Mouse (Mus musculus): Measurements from ENCODE around the gene Rnf166. TPM values are rescaled to one million over a fixed set of nuclear protein-coding genes. Genes with fewer than 3 reads are reported as not detected.

The Rnf166 gene
- polyA plus RNA-seq, 1 experiment = 120 TPM

DNA sequence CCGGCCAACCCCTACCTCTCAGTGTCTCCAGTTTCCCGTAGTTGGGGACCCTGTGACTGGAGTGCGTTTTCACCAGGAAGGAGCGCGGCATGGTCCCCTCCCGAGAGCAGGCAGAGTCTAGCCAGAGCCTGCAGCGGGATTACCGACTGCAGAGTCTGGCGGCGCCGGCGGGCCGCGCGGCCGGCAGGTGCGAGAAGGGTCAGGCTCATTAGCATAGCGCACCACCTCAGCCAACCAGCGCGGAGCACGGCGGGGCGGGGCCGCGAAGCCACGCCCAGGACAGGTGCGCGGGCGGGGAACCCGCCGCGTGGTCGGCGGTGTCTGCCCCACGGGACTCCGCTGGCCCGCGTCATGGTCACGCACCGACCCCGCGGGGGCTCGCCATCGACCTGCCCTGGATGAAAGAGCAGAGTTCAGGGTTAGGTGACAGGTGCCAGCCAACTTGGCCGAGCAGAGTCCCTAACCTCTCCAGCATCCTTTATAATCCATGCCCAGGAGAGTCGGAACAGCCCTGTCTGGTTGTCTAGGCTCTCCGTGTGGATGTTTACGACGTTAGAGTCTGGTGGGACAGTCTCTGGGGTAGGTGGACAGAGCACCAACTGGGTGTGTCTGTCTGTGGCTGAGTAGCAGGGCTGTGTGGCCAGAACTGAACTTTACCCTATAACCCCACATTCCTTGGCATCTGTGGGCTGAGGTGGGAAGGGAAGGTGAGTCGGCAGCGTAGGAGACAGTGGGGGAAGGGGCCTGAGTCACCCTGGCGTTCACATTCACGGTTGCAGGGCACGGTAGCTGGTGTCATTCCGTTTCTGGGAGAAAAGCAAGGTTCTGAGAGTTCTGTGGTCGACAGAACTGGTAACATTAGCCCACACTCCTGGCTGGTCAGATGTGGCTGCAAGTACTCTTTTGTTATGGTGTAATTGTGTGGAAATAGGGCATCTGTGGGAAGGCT, 15.1 kb downstream of the Rnf166 start, which contains the start of gene Snai3:
TSS of gene Snai3 (minus strand) at position 210 of the 949 bp plus-strand sequence.
- peak within 1 kb of the TSS; percentile 36 for H3K4me3 ChIP-seq (ENCODE audit: control insufficient read depth, low read depth, low read length)
- H3K27me3 ChIP-seq (ENCODE audit: control insufficient read depth, insufficient read depth, low read length) = no peaks in the 10 kb centered on the region
- H3K27ac ChIP-seq (ENCODE audit: control insufficient read depth, insufficient read depth, low read depth, low read length) = no peak within 1 kb of the TSS
- H3K36me3 ChIP-seq (ENCODE audit: control insufficient read depth, insufficient read depth, low read length) = no peaks in the 10 kb centered on the region
- no peak for TF ChIP-seq CTCF (IDR thresholded peaks at IDR 0.05; ENCODE audit: control insufficient read depth, insufficient read depth, insufficient replicate concordance, low read depth, low read length)
- TF ChIP-seq POLR2A (IDR thresholded peaks at IDR 0.05; ENCODE audit: control insufficient read depth, low read depth, low read length) = no peak
- H3K4me1 ChIP-seq (ENCODE audit: control insufficient read depth, insufficient read depth, low read length) = peaks cover 17% of the 10 kb centered on the region

DNA sequence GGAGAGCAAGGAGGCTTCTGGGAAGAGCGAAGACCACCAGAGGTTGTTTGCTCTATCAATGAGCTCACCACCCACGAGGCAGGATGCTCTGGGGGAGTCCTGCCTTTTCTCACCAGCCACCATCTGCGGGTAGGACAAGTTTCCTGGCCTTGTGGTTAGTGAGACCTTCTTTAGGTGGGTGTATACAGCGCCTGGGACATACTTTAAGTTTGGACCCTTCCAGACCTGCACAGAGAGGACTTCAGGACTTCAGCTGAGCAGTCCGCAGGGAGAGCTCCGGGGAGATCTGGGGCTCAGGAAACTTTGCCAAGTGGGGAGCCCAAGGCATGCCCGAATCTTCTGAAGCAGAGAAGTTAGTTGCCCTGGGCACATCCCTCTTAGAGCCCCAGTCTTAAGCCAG, 15.9 kb downstream of the Rnf166 start:
- TF ChIP-seq POLR2A (IDR thresholded peaks at IDR 0.05; ENCODE audit: control insufficient read depth, low read depth, low read length) (no peak), CTCF (IDR thresholded peaks at IDR 0.05; ENCODE audit: control insufficient read depth, insufficient read depth, insufficient replicate concordance, low read depth, low read length) (no peak)
- H3K27ac ChIP-seq (ENCODE audit: control insufficient read depth, insufficient read depth, low read depth, low read length) = no peak overlapping the region
- peaks cover 17% of the 10 kb centered on the region for H3K4me1 ChIP-seq (ENCODE audit: control insufficient read depth, insufficient read depth, low read length)
- peak overlapping the region; percentile 36 for H3K4me3 ChIP-seq (ENCODE audit: control insufficient read depth, low read depth, low read length)
- no peaks in the 10 kb centered on the region for H3K27me3 ChIP-seq (ENCODE audit: control insufficient read depth, insufficient read depth, low read length)
- no peaks in the 10 kb centered on the region for H3K36me3 ChIP-seq (ENCODE audit: control insufficient read depth, insufficient read depth, low read length)

DNA sequence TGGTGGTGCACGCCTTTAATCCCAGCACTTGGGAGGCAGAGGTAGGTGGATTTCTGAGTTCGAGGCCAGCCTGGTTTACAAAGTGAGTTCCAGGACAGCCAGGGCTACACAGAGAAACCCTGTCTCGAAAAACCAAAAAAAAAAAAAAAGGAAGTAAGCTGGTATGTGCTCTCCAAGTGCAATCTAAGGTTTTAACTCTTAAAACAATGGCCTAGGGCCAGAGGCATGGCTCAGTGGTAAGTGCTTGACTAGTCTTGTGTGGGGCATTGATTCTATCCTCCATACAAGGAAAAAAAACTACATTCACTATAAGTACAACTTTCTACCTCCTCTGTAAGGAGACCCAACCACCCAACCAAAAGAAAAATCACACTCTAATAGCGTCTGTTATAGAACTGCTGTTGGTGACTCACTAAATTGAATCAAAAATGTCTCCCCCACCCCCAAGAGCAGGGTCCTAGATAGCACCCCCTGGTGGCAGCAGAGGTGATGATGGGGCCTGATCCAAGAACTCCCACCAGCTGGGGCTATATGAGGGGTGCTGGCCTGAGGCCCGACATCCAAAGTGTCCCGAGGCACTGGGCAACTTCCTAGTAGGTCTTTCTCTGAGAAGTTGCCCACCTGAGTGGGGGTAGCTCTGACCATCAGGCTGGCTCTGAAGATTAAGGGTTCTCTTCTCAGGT, 16.5 kb downstream of the Rnf166 start:
- Histone ChIP-seq H3K27me3 (ENCODE audit: control insufficient read depth, insufficient read depth, low read length) (no peaks in the 10 kb centered on the region), H3K27ac (ENCODE audit: control insufficient read depth, insufficient read depth, low read depth, low read length) (no peak overlapping the region), H3K4me1 (ENCODE audit: control insufficient read depth, insufficient read depth, low read length) (peaks cover 17% of the 10 kb centered on the region), H3K36me3 (ENCODE audit: control insufficient read depth, insufficient read depth, low read length) (no peaks in the 10 kb centered on the region), H3K4me3 (ENCODE audit: control insufficient read depth, low read depth, low read length) (no peak overlapping the region)
- no peak for TF ChIP-seq POLR2A (IDR thresholded peaks at IDR 0.05; ENCODE audit: control insufficient read depth, low read depth, low read length)
- TF ChIP-seq CTCF (IDR thresholded peaks at IDR 0.05; ENCODE audit: control insufficient read depth, insufficient read depth, insufficient replicate concordance, low read depth, low read length) = 0 out of 2 replicates have a peak, but pooled peaks have one; percentile 21

DNA sequence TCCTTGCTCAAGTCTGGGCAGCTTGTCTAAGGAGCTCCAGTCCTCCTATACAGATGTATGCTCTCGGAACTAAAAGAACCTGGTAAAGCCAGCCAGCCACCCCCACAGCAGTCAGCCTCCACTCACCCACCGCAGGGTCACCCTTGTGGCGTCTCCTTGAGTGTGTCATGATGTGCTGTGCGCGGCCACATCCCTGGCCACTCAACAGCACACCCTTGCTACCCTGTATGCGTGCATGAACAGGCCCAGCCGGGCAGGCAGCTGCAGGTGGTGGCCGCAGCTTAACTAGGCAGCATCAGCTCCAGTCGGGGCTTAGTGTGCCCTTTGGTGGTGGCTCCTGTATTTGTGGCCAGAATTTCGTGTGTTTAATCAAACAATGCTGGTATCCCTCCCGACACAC, 18.7 kb downstream of the Rnf166 start:
- no peak overlapping the region for H3K4me3 ChIP-seq (ENCODE audit: control insufficient read depth, low read depth, low read length)
- no peak overlapping the region for H3K27ac ChIP-seq (ENCODE audit: control insufficient read depth, insufficient read depth, low read depth, low read length)
- no peaks in the 10 kb centered on the region for H3K27me3 ChIP-seq (ENCODE audit: control insufficient read depth, insufficient read depth, low read length)
- no peak for TF ChIP-seq POLR2A (IDR thresholded peaks at IDR 0.05; ENCODE audit: control insufficient read depth, low read depth, low read length)
- no peak for TF ChIP-seq CTCF (IDR thresholded peaks at IDR 0.05; ENCODE audit: control insufficient read depth, insufficient read depth, insufficient replicate concordance, low read depth, low read length)
- no peaks in the 10 kb centered on the region for H3K36me3 ChIP-seq (ENCODE audit: control insufficient read depth, insufficient read depth, low read length)
- peaks cover 17% of the 10 kb centered on the region for H3K4me1 ChIP-seq (ENCODE audit: control insufficient read depth, insufficient read depth, low read length)

DNA sequence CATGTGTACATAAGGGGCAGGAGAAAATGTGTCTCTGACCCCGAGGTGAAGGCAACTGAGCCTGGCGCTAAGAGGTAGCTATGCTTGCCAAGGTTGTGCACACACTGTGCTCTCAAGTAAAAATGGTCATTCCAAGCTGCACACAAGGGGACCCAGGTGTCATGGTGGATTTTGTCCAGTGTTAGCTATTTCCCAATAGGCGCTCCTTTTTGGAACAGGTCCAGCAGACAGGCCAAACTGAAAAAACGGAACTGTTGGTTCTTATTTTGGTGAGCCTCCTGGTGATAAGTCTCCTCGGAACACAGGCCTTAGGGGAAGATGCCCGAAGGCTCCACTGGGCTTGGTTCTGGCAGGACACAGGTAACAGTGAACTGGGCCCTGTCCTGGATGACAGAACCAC, 21.5 kb downstream of the Rnf166 start:
- Histone ChIP-seq H3K4me1 (ENCODE audit: control insufficient read depth, insufficient read depth, low read length) (peaks cover under 1% of the 10 kb centered on the region; the same call in 1 of the 2 replicates), H3K36me3 (ENCODE audit: control insufficient read depth, insufficient read depth, low read length) (no peaks in the 10 kb centered on the region), H3K4me3 (ENCODE audit: control insufficient read depth, low read depth, low read length) (no peak overlapping the region), H3K27ac (ENCODE audit: control insufficient read depth, insufficient read depth, low read depth, low read length) (no peak overlapping the region), H3K27me3 (ENCODE audit: control insufficient read depth, insufficient read depth, low read length) (no peaks in the 10 kb centered on the region)
- no peak for TF ChIP-seq CTCF (IDR thresholded peaks at IDR 0.05; ENCODE audit: control insufficient read depth, insufficient read depth, insufficient replicate concordance, low read depth, low read length)
- no peak for TF ChIP-seq POLR2A (IDR thresholded peaks at IDR 0.05; ENCODE audit: control insufficient read depth, low read depth, low read length)

DNA sequence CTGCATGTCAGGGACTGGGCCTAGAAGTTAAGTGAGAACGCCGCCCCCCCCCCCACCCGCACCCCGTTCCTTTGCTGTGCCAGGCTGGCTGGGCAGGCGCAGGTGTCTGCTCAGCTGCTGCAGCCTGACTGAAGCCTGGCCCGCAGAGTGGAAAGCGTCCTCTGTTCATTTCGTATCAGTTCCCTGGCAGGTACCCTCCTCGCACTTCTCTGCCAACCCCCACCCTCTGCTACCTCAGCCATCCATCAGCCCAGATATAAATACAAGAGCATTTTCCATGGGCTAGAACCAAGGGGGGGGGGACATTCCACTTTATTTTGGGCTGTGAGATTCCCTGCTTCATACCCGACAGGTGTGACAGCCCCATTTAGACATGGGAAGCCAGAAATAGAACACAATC, 23.7 kb downstream of the Rnf166 start:
- no peaks in the 10 kb centered on the region for H3K36me3 ChIP-seq (ENCODE audit: control insufficient read depth, insufficient read depth, low read length)
- TF ChIP-seq POLR2A (IDR thresholded peaks at IDR 0.05; ENCODE audit: control insufficient read depth, low read depth, low read length) (no peak), CTCF (IDR thresholded peaks at IDR 0.05; ENCODE audit: control insufficient read depth, insufficient read depth, insufficient replicate concordance, low read depth, low read length) (no peak)
- H3K4me3 ChIP-seq (ENCODE audit: control insufficient read depth, low read depth, low read length) = no peak overlapping the region
- H3K27me3 ChIP-seq (ENCODE audit: control insufficient read depth, insufficient read depth, low read length) = no peaks in the 10 kb centered on the region
- no peak overlapping the region for H3K27ac ChIP-seq (ENCODE audit: control insufficient read depth, insufficient read depth, low read depth, low read length)
- no peaks in the 10 kb centered on the region; the same call in 1 of the 2 replicates for H3K4me1 ChIP-seq (ENCODE audit: control insufficient read depth, insufficient read depth, low read length)

DNA sequence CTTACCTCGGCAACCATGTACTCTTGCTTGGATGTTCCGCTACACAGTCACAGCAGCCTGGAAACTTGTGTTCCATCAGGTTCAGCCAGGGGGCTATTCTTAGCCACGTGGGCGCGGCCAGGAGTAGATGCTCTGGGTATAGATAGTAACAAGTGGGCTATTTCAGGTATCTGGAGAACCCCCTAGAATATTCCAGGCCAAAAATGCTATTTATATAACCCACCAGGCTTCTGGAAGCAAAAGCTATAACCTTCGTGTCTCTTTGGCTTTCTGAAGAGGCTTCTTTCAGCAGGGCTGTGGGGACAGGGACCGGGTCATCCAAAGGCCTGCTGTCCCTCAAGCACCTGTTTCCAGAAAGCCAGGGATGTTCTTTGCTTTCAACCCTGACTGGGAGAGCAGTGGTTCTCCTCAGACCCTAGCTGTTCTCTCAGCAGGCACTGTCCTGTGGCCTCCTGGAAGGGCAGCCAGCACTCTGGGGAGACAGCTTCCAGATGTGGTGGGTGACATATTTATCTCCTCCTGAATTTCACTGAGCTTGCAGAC, 24.6 kb downstream of the Rnf166 start:
- Histone ChIP-seq H3K27ac (ENCODE audit: control insufficient read depth, insufficient read depth, low read depth, low read length) (no peak overlapping the region), H3K4me3 (ENCODE audit: control insufficient read depth, low read depth, low read length) (no peak overlapping the region), H3K36me3 (ENCODE audit: control insufficient read depth, insufficient read depth, low read length) (no peaks in the 10 kb centered on the region), H3K4me1 (ENCODE audit: control insufficient read depth, insufficient read depth, low read length) (no peaks in the 10 kb centered on the region; the same call in 1 of the 2 replicates), H3K27me3 (ENCODE audit: control insufficient read depth, insufficient read depth, low read length) (no peaks in the 10 kb centered on the region)
- no peak for TF ChIP-seq CTCF (IDR thresholded peaks at IDR 0.05; ENCODE audit: control insufficient read depth, insufficient read depth, insufficient replicate concordance, low read depth, low read length)
- no peak for TF ChIP-seq POLR2A (IDR thresholded peaks at IDR 0.05; ENCODE audit: control insufficient read depth, low read depth, low read length)

Measured in testis, adult 2 months (tissue).